Mouse (Mus musculus): Measurements from ENCODE around the gene Atp1a3. TPM values are rescaled to one million over a fixed set of nuclear protein-coding genes. Genes with fewer than 3 reads are reported as not detected.
"Not testable (repeated sequence)": the region's sequence is repeated elsewhere in the genome, so short reads cannot be mapped to it uniquely, and the experiment has no call there.

The Atp1a3 gene
- 1,000 to 10,000 TPM; 2,432 to 2,476 TPM for total RNA-seq (2021)

- peak; percentile 75 to 79 for DNase-seq
These were observed at the start of gene Atp1a3 for GRCm38 (mm10) chr7:25005421-25006065. Gene Atp1a3 (minus strand): TSS chr7:25005958.

GRCm38 (mm10) chr7:25052587-25052986 is 46.8 kb upstream of the Atp1a3 start:
- DNase-seq, result no peak

- DNase-seq, result no peak
These were observed 43.7 kb upstream of the Atp1a3 start for GRCm38 (mm10) chr7:25049295-25049930.

GRCm38 (mm10) chr7:25047363-25047762 is 41.6 kb upstream of the Atp1a3 start:
- DNase-seq, result peak; percentile 59 to 63

- DNase-seq, result not testable (repeated sequence)
These were observed 38.8 kb upstream of the Atp1a3 start for GRCm38 (mm10) chr7:25044599-25044998.

- DNase-seq, result no peak
These were observed 36.2 kb upstream of the Atp1a3 start for GRCm38 (mm10) chr7:25041921-25042320.

GRCm38 (mm10) chr7:25035916-25036315 is 30.2 kb upstream of the Atp1a3 start:
- DNase-seq, result peak; percentile 75 to 77

GRCm38 (mm10) chr7:25034796-25035195 is 29.0 kb upstream of the Atp1a3 start:
- DNase-seq, result peak; percentile 37 to 39

GRCm38 (mm10) chr7:25031528-25031927 is 25.8 kb upstream of the Atp1a3 start:
- DNase-seq, result no peak

GRCm38 (mm10) chr7:25030032-25030753 is 24.4 kb upstream of the Atp1a3 start:
- peak; percentile 67 to 81 for DNase-seq

- no peak for DNase-seq
These were observed 20.7 kb upstream of the Atp1a3 start for GRCm38 (mm10) chr7:25026452-25026851.

GRCm38 (mm10) chr7:25025855-25026439 is 20.2 kb upstream of the Atp1a3 start:
- DNase-seq, result no peak

- no peak for DNase-seq
These were observed 5.8 kb upstream of the Atp1a3 start for GRCm38 (mm10) chr7:25011592-25011991.

GRCm38 (mm10) chr7:25010090-25010913 is 4.5 kb upstream of the Atp1a3 start:
- peak; percentile 50 to 63 for DNase-seq

- peak; percentile 59 to 69 for DNase-seq
These were observed 3.4 kb upstream of the Atp1a3 start for GRCm38 (mm10) chr7:25009099-25009700.

- DNase-seq, result peak in 1 of 2 experiments; percentile 54
These were observed 2.9 kb upstream of the Atp1a3 start for GRCm38 (mm10) chr7:25008635-25009034.

- DNase-seq, result peak; percentile 65 to 71
These were observed 2.0 kb upstream of the Atp1a3 start for GRCm38 (mm10) chr7:25007609-25008374.

- DNase-seq, result no peak
These were observed 1.0 kb upstream of the Atp1a3 start for GRCm38 (mm10) chr7:25006586-25007364.

- no peak for DNase-seq
These were observed 413 bp upstream of the Atp1a3 start for GRCm38 (mm10) chr7:25006171-25006570.

GRCm38 (mm10) chr7:25004806-25005205 is 952 bp downstream of the Atp1a3 start:
- no peak for DNase-seq

All from layer of hippocampus, postnatal 36 days (tissue).